Mouse (Mus musculus): ENCODE measurements around the gene Dock1. TPM values are rescaled to one million over a fixed set of nuclear protein-coding genes. Genes with fewer than 3 reads are reported as not detected.

Gene Dock1
- polyA plus RNA-seq, 1 experiment from 2014 or later = 23.2 TPM

- WGBS = 83% methylated on average over 2 of the region's 2 CpGs
- Histone ChIP-seq H3K27ac (replicated peaks in 1 of 2; ENCODE audit: control insufficient read depth in 1 of 2, insufficient read depth in 1 of 2, low read depth in 2 of 2, low read length in 2 of 2) (no peak overlapping the region), H3K4me1 (ENCODE audit: control insufficient read depth in 2 of 2, insufficient read depth in 2 of 2, low read length in 2 of 2) (no peaks in the 10 kb centered on the region), H3K36me3 (ENCODE audit: control insufficient read depth, insufficient read depth, low read length) (no peaks in the 10 kb centered on the region), H3K9me3 (ENCODE audit: control insufficient read depth, low read length) (no peaks in the 10 kb centered on the region), H3K9ac (ENCODE audit: low read length) (no peak overlapping the region), H3K4me3 (ENCODE audit: control insufficient read depth in 1 of 2, insufficient read depth in 1 of 2, low read depth in 1 of 2, low read length in 2 of 2) (no peak overlapping the region), H3K4me2 (ENCODE audit: low read length) (no peak overlapping the region), H3K27me3 (ENCODE audit: control insufficient read depth, insufficient read depth, low read length) (no peaks in the 10 kb centered on the region)
- no peak for ATAC-seq (ENCODE audit: insufficient number of reproducible peaks, insufficient read depth, low FRiP score, low read depth)
Measured at GRCm38 (mm10) chr7:135008021-135008420, 337.6 kb downstream of the Dock1 start.

DNA sequence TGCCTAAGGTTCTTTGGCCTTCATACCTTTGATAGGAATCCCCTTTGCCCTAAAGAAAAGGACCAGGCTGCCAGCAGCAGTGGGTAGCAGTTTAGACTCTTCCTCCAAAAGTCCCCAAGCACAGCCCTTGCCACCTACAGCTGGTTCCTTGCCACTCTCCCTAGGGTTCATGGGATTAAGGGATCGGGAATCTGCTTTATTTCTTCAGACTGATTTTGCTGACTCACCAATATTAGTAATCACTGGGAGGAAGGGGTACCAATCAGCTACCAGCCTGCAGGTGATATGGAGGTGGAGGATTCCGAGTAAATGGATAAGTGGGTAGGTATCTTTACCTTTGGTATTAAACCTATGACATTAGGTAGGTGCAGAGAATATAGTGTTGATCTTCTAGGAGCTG is 340.5 kb downstream of the Dock1 start:
- Histone ChIP-seq H3K27ac (replicated peaks in 1 of 2; ENCODE audit: control insufficient read depth in 1 of 2, insufficient read depth in 1 of 2, low read depth in 2 of 2, low read length in 2 of 2) (no peak overlapping the region), H3K4me3 (ENCODE audit: control insufficient read depth in 1 of 2, insufficient read depth in 1 of 2, low read depth in 1 of 2, low read length in 2 of 2) (no peak overlapping the region), H3K9ac (ENCODE audit: low read length) (no peak overlapping the region), H3K36me3 (ENCODE audit: control insufficient read depth, insufficient read depth, low read length) (no peaks in the 10 kb centered on the region), H3K4me2 (ENCODE audit: low read length) (no peak overlapping the region), H3K4me1 (ENCODE audit: control insufficient read depth in 2 of 2, insufficient read depth in 2 of 2, low read length in 2 of 2) (no peaks in the 10 kb centered on the region), H3K27me3 (ENCODE audit: control insufficient read depth, insufficient read depth, low read length) (no peaks in the 10 kb centered on the region), H3K9me3 (ENCODE audit: control insufficient read depth, low read length) (no peaks in the 10 kb centered on the region)
- 91% methylated on average over 2 of the region's 2 CpGs for WGBS
- no peak for ATAC-seq (ENCODE audit: insufficient number of reproducible peaks, insufficient read depth, low FRiP score, low read depth)

DNA sequence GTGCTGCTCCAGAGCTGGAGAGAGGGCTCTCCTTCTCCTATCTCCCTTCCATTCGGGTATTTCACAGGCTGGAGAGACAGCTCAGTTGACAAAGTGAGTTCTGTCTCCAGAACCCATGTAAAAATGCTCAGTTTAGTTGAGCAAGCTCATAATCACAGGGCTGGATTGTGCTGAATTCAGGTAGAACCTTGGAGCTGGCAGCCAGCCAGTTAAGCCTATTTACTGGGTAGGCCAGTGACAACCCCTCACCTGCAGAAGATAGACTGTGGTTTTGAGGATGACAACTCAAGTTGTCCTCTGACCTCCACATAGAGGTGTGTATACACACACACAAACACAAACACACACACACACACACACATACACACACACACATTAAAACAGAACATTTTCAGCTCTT is 347.1 kb downstream of the Dock1 start:
- 43% methylated on average over 1 of the region's 1 CpGs for WGBS
- no peak for ATAC-seq (ENCODE audit: insufficient number of reproducible peaks, insufficient read depth, low FRiP score, low read depth)
- no peaks in the 10 kb centered on the region for H3K27me3 ChIP-seq (ENCODE audit: control insufficient read depth, insufficient read depth, low read length)
- H3K9ac ChIP-seq (ENCODE audit: low read length) = no peak overlapping the region
- H3K27ac ChIP-seq (replicated peaks in 1 of 2; ENCODE audit: control insufficient read depth in 1 of 2, insufficient read depth in 1 of 2, low read depth in 2 of 2, low read length in 2 of 2) = no peak overlapping the region
- no peak overlapping the region for H3K4me2 ChIP-seq (ENCODE audit: low read length)
- no peak overlapping the region for H3K4me3 ChIP-seq (ENCODE audit: control insufficient read depth in 1 of 2, insufficient read depth in 1 of 2, low read depth in 1 of 2, low read length in 2 of 2)
- no peaks in the 10 kb centered on the region for H3K9me3 ChIP-seq (ENCODE audit: control insufficient read depth, low read length)
- H3K36me3 ChIP-seq (ENCODE audit: control insufficient read depth, insufficient read depth, low read length) = no peaks in the 10 kb centered on the region
- H3K4me1 ChIP-seq (ENCODE audit: control insufficient read depth in 2 of 2, insufficient read depth in 2 of 2, low read length in 2 of 2) = 0 out of 4 replicates have a peak, but pooled peaks cover 0 to 3% of the 10 kb centered on the region in 2 experiments

GRCm38 (mm10) chr7:135020762-135021161 is 350.3 kb downstream of the Dock1 start:
- H3K27me3 ChIP-seq (ENCODE audit: control insufficient read depth, insufficient read depth, low read length) = no peaks in the 10 kb centered on the region
- no peak overlapping the region for H3K9ac ChIP-seq (ENCODE audit: low read length)
- 0 out of 4 replicates have a peak, but pooled peaks cover 0 to 3% of the 10 kb centered on the region in 2 experiments for H3K4me1 ChIP-seq (ENCODE audit: control insufficient read depth in 2 of 2, insufficient read depth in 2 of 2, low read length in 2 of 2)
- ATAC-seq (ENCODE audit: insufficient number of reproducible peaks, insufficient read depth, low FRiP score, low read depth) = no peak
- 69% methylated on average over 7 of the region's 7 CpGs for WGBS
- H3K36me3 ChIP-seq (ENCODE audit: control insufficient read depth, insufficient read depth, low read length) = no peaks in the 10 kb centered on the region
- H3K9me3 ChIP-seq (ENCODE audit: control insufficient read depth, low read length) = no peaks in the 10 kb centered on the region
- no peak overlapping the region for H3K4me2 ChIP-seq (ENCODE audit: low read length)
- no peak overlapping the region for H3K27ac ChIP-seq (replicated peaks in 1 of 2; ENCODE audit: control insufficient read depth in 1 of 2, insufficient read depth in 1 of 2, low read depth in 2 of 2, low read length in 2 of 2)
- H3K4me3 ChIP-seq (ENCODE audit: control insufficient read depth in 1 of 2, insufficient read depth in 1 of 2, low read depth in 1 of 2, low read length in 2 of 2) = no peak overlapping the region

- no peaks in the 10 kb centered on the region for H3K36me3 ChIP-seq (ENCODE audit: control insufficient read depth, insufficient read depth, low read length)
- H3K4me2 ChIP-seq (ENCODE audit: low read length) = no peak overlapping the region
- no peaks in the 10 kb centered on the region for H3K9me3 ChIP-seq (ENCODE audit: control insufficient read depth, low read length)
- no peaks in the 10 kb centered on the region for H3K27me3 ChIP-seq (ENCODE audit: control insufficient read depth, insufficient read depth, low read length)
- H3K4me1 ChIP-seq (ENCODE audit: control insufficient read depth in 2 of 2, insufficient read depth in 2 of 2, low read length in 2 of 2) = 0 out of 4 replicates have a peak, but pooled peaks cover 0 to 3% of the 10 kb centered on the region in 2 experiments
- H3K9ac ChIP-seq (ENCODE audit: low read length) = no peak overlapping the region
- no peak overlapping the region for H3K27ac ChIP-seq (replicated peaks in 1 of 2; ENCODE audit: control insufficient read depth in 1 of 2, insufficient read depth in 1 of 2, low read depth in 2 of 2, low read length in 2 of 2)
- no peak for ATAC-seq (ENCODE audit: insufficient number of reproducible peaks, insufficient read depth, low FRiP score, low read depth)
- WGBS = 81% methylated on average over 9 of the region's 9 CpGs
- H3K4me3 ChIP-seq (ENCODE audit: control insufficient read depth in 1 of 2, insufficient read depth in 1 of 2, low read depth in 1 of 2, low read length in 2 of 2) = no peak overlapping the region
Measured at GRCm38 (mm10) chr7:135021544-135022100, 351.2 kb downstream of the Dock1 start.

DNA sequence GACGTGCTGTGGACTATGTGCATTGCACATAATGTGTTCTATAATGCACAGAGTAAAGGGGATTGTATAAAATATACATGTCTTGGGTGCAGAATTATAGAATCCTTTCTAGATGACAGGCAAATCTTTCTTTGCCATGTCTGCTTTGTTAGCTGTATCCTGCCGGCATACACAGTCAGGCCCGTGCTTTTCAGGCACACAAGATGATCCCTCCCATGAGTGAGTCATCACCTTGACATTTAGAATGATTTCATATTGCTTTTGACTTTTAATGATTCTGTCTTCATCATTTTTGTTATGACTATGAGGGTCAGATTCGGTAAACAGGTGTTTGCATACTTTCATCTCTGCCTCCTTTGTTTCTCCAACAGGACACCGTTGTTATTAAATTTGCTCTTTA is 354.1 kb downstream of the Dock1 start:
- ATAC-seq (ENCODE audit: insufficient number of reproducible peaks, insufficient read depth, low FRiP score, low read depth) = no peak
- 0 out of 4 replicates have a peak, but pooled peaks cover 0 to 3% of the 10 kb centered on the region in 2 experiments for H3K4me1 ChIP-seq (ENCODE audit: control insufficient read depth in 2 of 2, insufficient read depth in 2 of 2, low read length in 2 of 2)
- 73% methylated on average over 5 of the region's 5 CpGs for WGBS
- H3K9ac ChIP-seq (ENCODE audit: low read length) = no peak overlapping the region
- H3K4me2 ChIP-seq (ENCODE audit: low read length) = no peak overlapping the region
- H3K27ac ChIP-seq (replicated peaks in 1 of 2; ENCODE audit: control insufficient read depth in 1 of 2, insufficient read depth in 1 of 2, low read depth in 2 of 2, low read length in 2 of 2) = no peak overlapping the region
- no peaks in the 10 kb centered on the region for H3K9me3 ChIP-seq (ENCODE audit: control insufficient read depth, low read length)
- H3K4me3 ChIP-seq (ENCODE audit: control insufficient read depth in 1 of 2, insufficient read depth in 1 of 2, low read depth in 1 of 2, low read length in 2 of 2) = no peak overlapping the region
- H3K36me3 ChIP-seq (ENCODE audit: control insufficient read depth, insufficient read depth, low read length) = no peaks in the 10 kb centered on the region
- no peaks in the 10 kb centered on the region for H3K27me3 ChIP-seq (ENCODE audit: control insufficient read depth, insufficient read depth, low read length)

- no peak overlapping the region for H3K27ac ChIP-seq (replicated peaks in 1 of 2; ENCODE audit: control insufficient read depth in 1 of 2, insufficient read depth in 1 of 2, low read depth in 2 of 2, low read length in 2 of 2)
- 87% methylated on average over 2 of the region's 2 CpGs for WGBS
- H3K9ac ChIP-seq (ENCODE audit: low read length) = no peak overlapping the region
- H3K4me1 ChIP-seq (ENCODE audit: control insufficient read depth in 2 of 2, insufficient read depth in 2 of 2, low read length in 2 of 2) = peaks cover 8 to 17% of the 10 kb centered on the region in 2 experiments; a peak in 2 of 4 replicates
- H3K4me3 ChIP-seq (ENCODE audit: control insufficient read depth in 1 of 2, insufficient read depth in 1 of 2, low read depth in 1 of 2, low read length in 2 of 2) = no peak overlapping the region
- no peaks in the 10 kb centered on the region for H3K36me3 ChIP-seq (ENCODE audit: control insufficient read depth, insufficient read depth, low read length)
- H3K9me3 ChIP-seq (ENCODE audit: control insufficient read depth, low read length) = no peaks in the 10 kb centered on the region
- H3K4me2 ChIP-seq (ENCODE audit: low read length) = no peak overlapping the region
- ATAC-seq (ENCODE audit: insufficient number of reproducible peaks, insufficient read depth, low FRiP score, low read depth) = no peak
- no peaks in the 10 kb centered on the region for H3K27me3 ChIP-seq (ENCODE audit: control insufficient read depth, insufficient read depth, low read length)
Measured at GRCm38 (mm10) chr7:135028716-135029115, 358.3 kb downstream of the Dock1 start.

DNA sequence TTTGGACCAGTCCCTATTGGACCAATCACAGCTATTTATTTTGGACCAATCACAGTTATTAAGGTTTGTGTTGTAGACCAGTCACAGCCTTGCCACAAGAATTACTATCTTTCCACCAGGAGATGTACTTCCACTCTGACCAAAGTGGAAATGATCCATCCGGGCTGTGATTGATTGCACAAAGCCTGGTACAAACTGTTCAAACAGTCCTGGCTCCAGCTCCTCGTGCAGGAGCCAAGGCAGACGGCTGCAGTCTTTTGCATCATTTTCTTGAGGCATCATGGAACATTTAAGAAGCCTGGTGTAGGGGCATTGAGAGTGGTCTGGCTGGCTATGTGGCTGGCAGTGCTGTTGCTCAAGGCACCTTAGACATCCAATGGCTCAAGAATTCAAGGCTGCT is 358.7 kb downstream of the Dock1 start:
- H3K4me3 ChIP-seq (ENCODE audit: control insufficient read depth in 1 of 2, insufficient read depth in 1 of 2, low read depth in 1 of 2, low read length in 2 of 2) = no peak overlapping the region
- no peak for ATAC-seq (ENCODE audit: insufficient number of reproducible peaks, insufficient read depth, low FRiP score, low read depth)
- H3K9ac ChIP-seq (ENCODE audit: low read length) = no peak overlapping the region
- no peaks in the 10 kb centered on the region for H3K36me3 ChIP-seq (ENCODE audit: control insufficient read depth, insufficient read depth, low read length)
- H3K27ac ChIP-seq (replicated peaks in 1 of 2; ENCODE audit: control insufficient read depth in 1 of 2, insufficient read depth in 1 of 2, low read depth in 2 of 2, low read length in 2 of 2) = no peak overlapping the region
- no peaks in the 10 kb centered on the region for H3K27me3 ChIP-seq (ENCODE audit: control insufficient read depth, insufficient read depth, low read length)
- H3K9me3 ChIP-seq (ENCODE audit: control insufficient read depth, low read length) = no peaks in the 10 kb centered on the region
- peaks cover 8 to 17% of the 10 kb centered on the region in 2 experiments; a peak in 2 of 4 replicates for H3K4me1 ChIP-seq (ENCODE audit: control insufficient read depth in 2 of 2, insufficient read depth in 2 of 2, low read length in 2 of 2)
- no peak overlapping the region for H3K4me2 ChIP-seq (ENCODE audit: low read length)
- WGBS = 80% methylated on average over 3 of the region's 3 CpGs
